Mouse (Mus musculus): ENCODE results near the gene Synj2bp. TPM values are rescaled to one million over a fixed set of nuclear protein-coding genes. Genes with fewer than 3 reads are reported as not detected.
"Not testable (repeated sequence)": the region's sequence is repeated elsewhere in the genome, so short reads cannot be mapped to it uniquely, and the experiment has no call there.

The Synj2bp gene
- 21.3 and 30.6 TPM in 2 replicates for polyA plus RNA-seq (2012; rRNA removed)

DNA sequence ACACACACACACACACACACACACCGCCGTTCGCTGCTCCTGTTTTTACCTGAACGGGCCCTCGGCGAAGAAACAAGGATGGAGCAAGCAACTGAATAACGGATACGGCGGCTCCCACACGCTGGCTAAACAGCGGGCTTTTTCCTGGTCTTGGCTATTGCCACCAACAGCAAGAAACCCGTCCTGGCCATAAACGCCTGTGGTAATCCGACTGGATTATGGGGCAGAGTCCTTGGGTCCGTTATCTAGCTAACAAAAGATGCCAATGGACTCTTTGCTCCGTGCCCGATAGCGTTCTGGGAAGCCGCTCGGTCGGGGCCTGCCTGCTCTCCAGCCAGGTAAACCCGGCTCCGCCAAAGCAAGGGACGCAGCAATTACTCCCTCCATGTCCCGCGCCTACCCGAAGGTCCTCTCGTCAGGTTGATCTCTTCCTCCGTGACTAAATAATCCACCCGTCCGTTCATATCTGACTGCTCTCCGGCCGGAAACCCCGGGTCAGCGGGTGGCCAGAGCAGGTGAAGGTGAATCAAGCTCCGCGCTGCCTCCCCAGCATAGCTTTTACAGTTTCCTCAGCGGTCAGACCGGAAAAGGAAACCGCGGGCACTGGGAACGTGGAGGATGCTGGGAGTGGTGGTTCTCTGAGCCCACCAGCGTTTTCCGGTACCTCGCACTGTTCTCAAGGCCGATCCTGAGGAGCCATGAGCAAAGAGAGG is at the start of gene Synj2bp, which contains the start of gene Gm20498:
Gene Synj2bp (minus strand): TSS at position 596 of the 713 bp plus-strand sequence.
Gene Gm20498 (minus strand): TSS at position 590 of the 713 bp plus-strand sequence.
- DNase-seq (ENCODE audit: low read depth): peak; percentile 36

DNA sequence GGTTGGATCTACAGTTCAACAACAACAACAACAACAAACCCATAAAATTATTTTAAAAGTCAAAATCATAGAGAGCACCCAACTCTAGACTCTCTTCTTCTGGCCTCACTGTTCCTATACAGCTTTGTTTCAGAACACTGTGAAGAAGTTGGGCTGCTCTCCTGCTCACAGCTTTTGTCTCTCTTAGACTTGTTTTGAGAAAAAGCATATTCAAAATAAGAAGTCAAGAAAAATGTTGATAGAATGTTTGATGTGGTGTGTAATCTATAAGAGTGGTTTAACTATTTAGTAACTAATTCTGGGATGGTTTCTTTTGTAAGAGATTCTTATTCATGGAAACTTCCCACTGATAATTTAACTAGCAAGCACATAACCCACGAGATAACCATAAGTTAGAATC is 35.7 kb upstream of the Synj2bp start, which contains the start of gene Adam21:
Gene Adam21 (minus strand): TSS at position 101 of the 400 bp plus-strand sequence.
- no peak for DNase-seq (ENCODE audit: low read depth)

DNA sequence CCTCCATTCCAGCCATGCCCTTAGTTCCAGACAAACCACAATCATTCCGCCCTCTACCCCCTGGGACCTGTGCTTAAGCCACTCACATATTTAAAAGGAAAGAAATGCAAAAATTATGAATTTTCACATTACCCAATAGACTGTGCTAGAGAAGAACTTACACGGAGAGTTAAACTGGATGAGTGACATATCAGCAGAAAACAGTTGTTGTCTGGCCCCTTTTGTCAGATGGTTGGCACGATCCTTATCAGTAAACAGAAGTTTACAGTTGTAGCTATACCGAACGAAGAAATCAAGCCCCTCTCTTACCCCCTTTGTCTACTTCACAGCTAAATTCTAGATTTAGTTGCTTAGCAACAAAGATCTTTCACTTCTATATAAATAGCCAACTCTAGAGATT is 35.2 kb upstream of the Synj2bp start:
- no peak for DNase-seq (ENCODE audit: low read depth)

DNA sequence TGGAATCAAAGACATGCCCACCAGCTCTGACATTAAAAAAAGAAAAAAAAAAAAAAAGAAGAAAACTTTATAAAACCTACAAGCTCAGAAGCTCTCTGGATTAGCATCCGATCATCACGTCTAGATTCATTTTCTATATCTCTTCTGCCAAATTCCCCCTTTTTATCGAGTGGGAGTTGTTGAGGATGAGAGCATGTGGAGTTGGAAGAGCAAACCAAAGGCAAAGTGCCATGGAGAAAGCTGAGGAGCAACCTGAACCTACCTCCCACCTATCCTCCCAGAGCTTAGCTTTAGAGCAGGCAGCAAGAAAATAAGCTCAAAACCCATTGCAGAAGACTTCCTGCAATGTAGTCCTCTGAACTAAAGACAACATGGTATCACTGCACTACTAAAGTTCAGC is 31.5 kb upstream of the Synj2bp start:
- DNase-seq (ENCODE audit: low read depth): no peak

DNA sequence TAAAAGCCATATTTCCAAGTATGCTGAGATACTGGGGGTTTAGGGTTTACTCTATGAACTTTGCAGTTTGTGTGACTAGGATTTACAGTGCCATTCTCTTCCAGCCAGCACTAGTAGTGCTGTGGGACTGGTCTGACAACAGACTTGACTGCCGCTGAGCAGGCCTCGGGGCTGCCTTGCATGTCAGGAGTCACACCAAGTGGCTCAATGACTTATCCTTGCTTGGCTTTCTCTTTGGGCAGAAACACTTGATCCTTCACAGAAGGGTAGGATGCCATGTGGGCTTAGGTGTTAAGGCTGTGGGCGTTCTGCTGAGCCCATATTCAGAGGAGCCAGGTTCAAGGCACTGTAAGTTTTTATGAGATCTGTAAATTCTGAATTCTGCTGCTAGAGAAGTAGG is 16.6 kb upstream of the Synj2bp start:
- DNase-seq (ENCODE audit: low read depth): no peak

DNA sequence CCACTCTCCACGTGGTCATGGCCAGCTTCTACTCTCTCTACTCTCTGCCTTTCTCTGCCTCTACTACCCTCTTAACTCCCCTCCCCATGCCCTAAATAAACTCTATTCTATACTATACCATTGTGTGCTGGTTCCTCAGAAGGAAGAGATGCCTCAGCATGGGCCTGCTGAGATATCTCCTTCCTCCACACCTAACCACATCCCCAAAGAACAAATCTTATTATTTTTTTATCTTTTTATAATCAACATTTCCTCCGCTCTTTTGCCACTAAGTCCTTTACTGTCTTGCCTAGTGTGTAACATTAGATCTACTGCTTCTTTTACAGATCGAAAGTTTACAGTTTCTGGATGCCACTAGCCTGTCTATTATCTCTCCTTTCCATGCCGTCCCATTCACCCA is 14.5 kb upstream of the Synj2bp start:
- no peak for DNase-seq (ENCODE audit: low read depth)

DNA sequence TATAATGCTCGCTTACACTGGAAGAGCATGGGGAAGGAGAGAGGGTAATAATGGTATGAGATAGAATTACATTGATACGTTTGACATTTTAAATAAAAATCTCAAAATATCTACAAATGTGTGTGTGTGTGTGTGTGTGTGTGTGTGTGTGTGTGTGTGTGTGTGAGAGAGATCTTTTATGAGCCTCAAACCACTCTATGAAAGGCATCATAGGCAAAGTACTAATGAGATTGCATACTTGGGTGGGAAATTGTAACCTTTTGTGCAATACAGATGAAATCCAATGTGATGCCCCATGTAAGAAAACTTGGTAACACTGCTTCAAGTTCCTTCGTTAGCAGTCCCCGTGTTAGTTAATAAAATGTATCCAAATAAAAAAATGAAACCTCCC is 313 bp upstream of the Synj2bp start:
- no peak for DNase-seq (ENCODE audit: low read depth)

DNA sequence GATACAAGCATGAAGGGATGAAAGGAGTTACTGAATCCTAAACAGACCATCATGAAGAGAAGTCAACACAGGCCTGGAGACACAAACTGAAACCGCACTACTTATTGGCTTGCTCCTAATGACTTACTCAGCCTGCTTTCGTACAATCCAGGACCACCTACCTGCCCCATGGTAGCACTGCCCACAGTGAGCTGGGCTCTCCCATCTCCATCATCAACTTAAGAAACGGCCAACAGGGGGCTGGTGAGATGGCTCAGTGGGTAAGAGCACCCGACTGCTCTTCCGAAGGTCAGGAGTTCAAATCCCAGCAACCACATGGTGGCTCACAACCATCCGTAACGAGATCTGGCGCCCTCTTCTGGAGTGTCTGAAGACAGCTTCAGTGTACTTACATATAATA is 2.1 kb downstream of the Synj2bp start:
- DNase-seq (ENCODE audit: low read depth): not testable (repeated sequence)

DNA sequence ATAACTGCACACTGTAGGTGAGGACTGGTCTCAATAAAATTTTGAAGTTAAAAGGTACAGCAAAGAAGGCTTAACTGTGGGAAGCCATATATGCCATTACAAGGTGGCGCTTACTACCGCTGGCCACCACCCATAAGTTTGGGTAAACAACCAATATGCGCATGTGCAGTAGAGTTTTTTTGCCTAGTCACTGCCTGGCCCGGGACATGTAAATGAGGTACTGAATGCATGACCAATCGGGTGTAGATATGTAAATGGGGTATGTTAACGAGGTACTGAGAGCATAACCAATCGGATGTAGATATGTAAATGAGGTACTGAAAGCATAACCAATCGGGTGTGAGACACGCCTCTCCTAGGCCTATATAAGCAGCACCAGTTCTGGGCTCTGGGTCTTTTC is 35.8 kb downstream of the Synj2bp start:
- DNase-seq (ENCODE audit: low read depth): not testable (repeated sequence)

DNA sequence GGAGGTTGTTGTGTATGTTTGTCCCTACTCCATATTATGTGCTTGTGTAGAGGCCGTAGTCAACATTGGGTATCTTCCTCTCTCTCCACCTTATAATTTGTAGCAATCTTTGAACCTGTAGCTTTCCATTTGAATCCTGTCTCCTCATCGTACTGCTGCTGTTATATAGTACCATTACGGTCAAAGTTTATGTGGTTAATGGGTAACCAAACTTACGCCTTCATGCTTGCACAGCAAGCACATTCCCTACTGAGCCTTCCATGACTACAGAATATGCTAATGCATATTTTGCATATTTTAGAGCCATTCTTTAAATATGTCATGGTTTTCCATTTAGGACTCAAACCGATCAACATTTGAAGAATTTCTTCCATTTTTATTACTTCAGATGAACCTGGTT is 42.2 kb downstream of the Synj2bp start:
- no peak for DNase-seq (ENCODE audit: low read depth)

DNA sequence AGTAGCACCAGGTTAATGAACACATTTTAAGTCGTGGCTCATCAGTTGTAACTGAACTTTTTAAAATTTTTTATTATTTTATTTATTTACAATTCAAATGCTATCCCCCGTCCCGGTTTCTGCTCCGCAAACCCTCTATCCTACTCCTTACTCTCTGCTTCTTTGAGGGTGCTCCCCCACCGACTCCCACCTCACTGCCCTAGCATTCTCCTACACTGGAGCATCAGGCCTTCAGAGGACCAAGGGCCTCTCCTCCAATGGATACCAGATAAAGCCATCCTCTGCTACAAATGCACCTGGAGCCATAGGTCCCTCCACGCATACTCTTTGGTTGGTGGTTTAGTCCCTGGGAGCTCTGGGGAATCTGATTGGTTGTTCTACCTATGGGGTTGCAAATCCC is 47.4 kb downstream of the Synj2bp start:
- DNase-seq (ENCODE audit: low read depth): no peak

DNA sequence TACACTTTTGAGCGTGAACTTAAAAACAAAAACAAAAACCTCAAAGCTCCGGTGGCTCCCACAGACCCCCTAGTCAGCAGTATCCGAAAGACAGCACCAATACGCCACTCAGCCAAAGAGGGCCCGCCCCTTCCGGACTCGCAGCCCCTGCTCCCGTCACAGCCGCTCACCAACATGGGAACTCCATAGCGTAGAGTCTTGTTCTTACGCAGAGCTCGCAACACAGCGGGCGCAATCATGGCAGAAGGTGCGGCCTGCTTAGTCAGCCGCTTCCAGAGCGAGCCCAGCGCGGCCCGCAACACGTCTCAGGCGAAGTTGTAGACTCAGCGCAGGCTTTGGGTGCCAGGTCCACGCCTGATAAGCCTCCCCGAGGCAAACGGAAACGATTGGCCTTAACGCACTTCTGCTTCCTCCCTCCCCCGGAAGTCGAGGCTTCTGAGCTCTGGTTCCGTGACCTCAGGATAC is 48.0 kb downstream of the Synj2bp start, which contains the start of gene Cox16:
Gene Cox16 (minus strand): TSS at position 401 of the 465 bp plus-strand sequence.
- DNase-seq (ENCODE audit: low read depth): peak; percentile 50

DNA sequence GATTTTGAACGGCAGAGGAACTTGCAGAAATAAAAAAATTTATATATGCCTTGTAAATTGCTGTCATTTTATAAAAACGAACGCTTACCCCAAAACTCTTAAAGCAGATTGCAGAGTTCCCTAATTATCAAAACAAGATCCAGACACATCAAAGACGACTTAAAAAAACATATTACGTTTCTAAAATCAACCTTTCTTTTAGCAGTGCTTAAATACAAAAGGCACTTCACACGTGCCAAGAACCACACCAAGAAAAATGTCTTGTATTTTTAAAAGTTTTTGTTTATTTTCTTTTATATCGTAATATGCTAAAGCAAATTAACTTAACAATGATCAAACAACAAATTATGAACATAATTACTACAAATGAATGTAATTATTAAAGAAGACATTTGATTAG is 48.5 kb downstream of the Synj2bp start:
- no peak for DNase-seq (ENCODE audit: low read depth)

DNA sequence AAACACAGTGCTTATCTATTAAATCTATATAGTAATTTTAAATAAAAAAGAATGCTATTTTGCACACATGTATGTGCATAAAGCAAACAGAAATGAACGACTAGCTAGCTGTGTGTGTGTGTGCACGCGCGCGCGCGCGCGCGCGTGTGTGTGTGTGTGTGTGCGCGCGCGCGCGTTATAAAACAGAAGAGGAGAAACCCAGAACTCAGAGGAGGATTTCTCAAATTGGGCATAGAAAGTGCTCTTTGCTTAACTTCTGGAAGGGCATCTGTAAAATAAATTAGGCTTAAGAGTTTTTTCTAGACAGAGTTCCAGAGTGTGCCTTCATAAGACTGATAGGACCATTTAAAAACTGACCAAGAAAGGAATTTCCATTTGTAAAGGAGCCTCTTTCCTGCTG is 49.1 kb downstream of the Synj2bp start:
- no peak for DNase-seq (ENCODE audit: low read depth)

DNA sequence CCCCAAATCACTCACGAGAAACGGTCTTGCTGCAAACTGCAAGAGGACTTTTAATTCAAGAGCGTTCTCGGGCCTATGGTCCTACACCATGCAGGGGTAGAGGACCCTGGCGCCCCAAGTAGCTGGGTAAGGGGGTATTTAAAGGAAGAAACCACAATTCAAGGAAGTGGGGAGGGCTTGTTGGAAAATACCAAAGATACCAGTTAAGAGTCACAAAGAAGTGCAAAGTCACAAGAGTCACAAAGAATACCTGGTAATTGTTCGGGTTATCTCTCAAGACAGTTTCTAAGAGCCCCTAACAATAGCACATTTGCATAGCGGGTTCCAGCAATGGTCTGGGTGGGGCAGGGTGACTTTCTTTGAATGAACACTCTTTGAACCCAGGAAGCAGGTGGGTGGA is 73.7 kb downstream of the Synj2bp start:
- not testable (repeated sequence) for DNase-seq (ENCODE audit: low read depth)

Other genes with a start within 250 kb of the Synj2bp start
- 0.14 TPM in 2 replicates for gene Slc8a3, start 199.7 kb downstream of the Synj2bp start, polyA plus RNA-seq (2012; rRNA removed)
- 0.43 and 0.55 TPM in 2 replicates for gene Gm4787, start 153.4 kb downstream of the Synj2bp start, polyA plus RNA-seq (2012; rRNA removed)
- gene Adam4, start 111.0 kb downstream of the Synj2bp start, polyA plus RNA-seq (2012; rRNA removed): 0.27 and 0.29 TPM in 2 replicates
- 86.8 and 152 TPM in 2 replicates for gene Cox16, start 47.8 kb downstream of the Synj2bp start, polyA plus RNA-seq (2012; rRNA removed)
- gene Gm20498, start within 50 bp of the Synj2bp start, polyA plus RNA-seq (2012; rRNA removed): 15.3 and 15.6 TPM in 2 replicates
- 0.03 and 0.06 TPM in 2 replicates for gene Adam21, start 35.6 kb upstream of the Synj2bp start, polyA plus RNA-seq (2012; rRNA removed)
- gene Med6, start 62.1 kb upstream of the Synj2bp start, polyA plus RNA-seq (2012; rRNA removed): 12.0 and 12.9 TPM in 2 replicates
- gene Ttc9, start 98.3 kb upstream of the Synj2bp start, polyA plus RNA-seq (2012; rRNA removed): 3.0 TPM in 2 replicates
- gene Map3k9, start 248.3 kb upstream of the Synj2bp start, polyA plus RNA-seq (2012; rRNA removed): 1.6 and 1.9 TPM in 2 replicates

Data from gonadal fat pad, adult 2 months (tissue).